Mouse (Mus musculus) hindbrain, embryonic 13.5 days (tissue): ENCODE results near the gene Shroom1. TPM values are rescaled to one million over a fixed set of nuclear protein-coding genes. Genes with fewer than 3 reads are reported as not detected.
A peak's percentile ranks its signal among the peaks of the same experiment; 100 is the strongest.

Experiments used
- ATAC-seq: fragments of 200-750 bp; cut with Nextera tagmentation; 2 replicates; pipeline ENCODE4 v1.8.0; 2017; ENCODE audit warnings: moderate TSS enrichment; ENCODE audit not compliant: low FRiP score
- H3K27ac ChIP-seq: fragments of 300-500 bp; sonication (generic); 2 replicates; pipeline ENCODE4 v1.5.1; 2015; ENCODE audit warnings: inconsistent platforms, mild to moderate bottlenecking, moderate library complexity
- H3K27me3 ChIP-seq: fragments of 300-500 bp; sonication (generic); 2 replicates; pipeline ENCODE4 v1.6.1; 2015; ENCODE audit warnings: mild to moderate bottlenecking, inconsistent platforms
- H3K36me3 ChIP-seq: fragments of 300-500 bp; sonication (generic); 2 replicates; pipeline ENCODE4 v1.6.1; 2015; ENCODE audit warnings: mild to moderate bottlenecking, inconsistent platforms
- H3K4me1 ChIP-seq: fragments of 300-500 bp; sonication (generic); replicated peaks from 2 replicates; pipeline ENCODE4 v1.6.1; 2015; ENCODE audit warnings: inconsistent platforms
- H3K4me2 ChIP-seq: fragments of 300-500 bp; sonication (generic); 2 replicates; pipeline ENCODE4 v1.6.1; 2015; ENCODE audit warnings: inconsistent platforms, mild to moderate bottlenecking, moderate library complexity
- H3K4me3 ChIP-seq: fragments of 300-500 bp; sonication (generic); 2 replicates; pipeline ENCODE4 v1.5.1; 2015; ENCODE audit warnings: mild to moderate bottlenecking, inconsistent platforms
- H3K9ac ChIP-seq: fragments of 300-500 bp; sonication (generic); 2 replicates; pipeline ENCODE4 v1.6.1; 2015; ENCODE audit warnings: mild to moderate bottlenecking, inconsistent platforms
- H3K9me3 ChIP-seq: fragments of 300-500 bp; sonication (generic); 2 replicates; pipeline ENCODE4 v1.6.1; 2016; ENCODE audit warnings: inconsistent platforms
- WGBS: fragments of 180-500 bp; shearing (Covaris S2); methylation state at CpG from one replicate; pipeline ENCODE4 v1.1.7; 2015; 5-methylcytosine and 5-hydroxymethylcytosine counted together
- polyA plus RNA-seq: library from polyadenylated mRNA; unstranded; fragments of >200 nt; fragmentation: Nextera tagmentation; extraction: Ambion mirVana; gene quantifications from 2 replicates; pipeline ENCODE4 v1.2.1, GENCODE M21; 2015

The Shroom1 gene
- polyA plus RNA-seq, 1 experiment from 2014 or later: 2.5 TPM

DNA sequence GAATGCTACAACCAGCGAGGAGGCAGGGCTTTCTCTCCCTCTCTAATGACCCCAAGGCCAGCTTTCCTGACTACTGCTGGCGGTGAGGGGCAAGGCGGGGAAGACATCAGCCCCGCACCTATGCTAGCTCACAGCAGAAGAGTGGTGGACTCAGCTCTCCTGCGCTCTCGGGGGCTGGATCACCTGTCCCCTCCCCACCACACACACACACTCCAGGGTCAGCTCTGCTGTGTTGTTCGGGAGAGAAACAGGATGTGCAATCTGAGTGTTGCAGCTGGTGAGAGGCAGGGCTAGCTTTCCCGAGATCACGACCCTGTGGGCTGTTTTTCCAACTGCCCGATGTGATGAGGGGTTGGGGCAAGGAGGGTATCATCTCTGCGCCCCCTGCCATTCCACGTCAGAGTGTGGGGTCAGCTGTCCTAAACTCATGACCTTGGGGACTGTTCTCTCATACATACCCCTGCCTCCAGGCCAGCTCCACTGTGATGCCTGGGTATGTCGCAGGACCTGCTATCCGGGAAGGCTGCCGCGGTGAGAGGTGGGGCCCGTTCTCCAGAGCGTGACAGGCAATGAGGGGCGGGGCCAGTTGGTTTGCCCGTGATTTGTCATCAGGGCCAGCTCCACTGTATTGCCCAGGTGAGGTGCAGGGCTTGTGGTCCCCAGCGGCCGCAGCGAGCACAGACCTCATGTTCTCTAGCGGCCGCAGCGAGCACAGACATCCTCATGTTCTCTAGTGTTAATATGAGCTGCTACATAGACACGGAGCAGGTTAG, 30.0 kb downstream of the Shroom1 start:
- peaks cover 68% of the 10 kb centered on the region for H3K27me3 ChIP-seq
- WGBS: 15% methylated on average over 27 of the region's 27 CpGs
- H3K4me3 ChIP-seq: peak overlapping the region; percentile 23
- peaks cover 16% of the 10 kb centered on the region for H3K4me1 ChIP-seq
- peak overlapping the region; percentile 46; the same call in 1 of the 2 replicates for H3K9ac ChIP-seq
- H3K36me3 ChIP-seq: no peaks in the 10 kb centered on the region
- H3K27ac ChIP-seq: no peak overlapping the region
- ATAC-seq: peak; percentile 46; the same call in 1 of the 2 replicates
- no peaks in the 10 kb centered on the region for H3K9me3 ChIP-seq
- peak overlapping the region; percentile 51 for H3K4me2 ChIP-seq

DNA sequence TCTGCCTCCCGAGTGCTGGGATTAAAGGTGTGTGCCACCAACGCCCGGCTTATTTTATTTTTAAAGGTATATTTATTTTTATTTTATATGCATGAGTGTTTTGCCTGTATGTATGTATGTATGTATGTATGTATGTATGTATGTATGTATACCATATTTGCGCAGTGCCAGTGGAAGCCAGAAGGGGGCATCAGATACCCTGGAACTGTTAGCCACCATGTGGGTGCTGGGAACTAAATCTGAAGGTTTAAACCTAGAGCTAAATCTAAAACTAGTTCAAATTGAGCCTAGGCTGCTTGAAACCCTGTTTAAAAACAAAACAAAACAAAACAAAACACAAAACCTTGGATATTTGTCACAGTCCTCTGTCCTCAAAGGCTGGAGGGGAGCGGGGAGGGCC, 32.0 kb downstream of the Shroom1 start:
- no peak overlapping the region for H3K4me3 ChIP-seq
- WGBS: 97% methylated on average over 5 of the region's 5 CpGs
- no peak overlapping the region for H3K9ac ChIP-seq
- H3K36me3 ChIP-seq: no peaks in the 10 kb centered on the region
- peaks cover 51% of the 10 kb centered on the region for H3K27me3 ChIP-seq
- H3K4me2 ChIP-seq: no peak overlapping the region
- ATAC-seq: no peak
- H3K27ac ChIP-seq: no peak overlapping the region
- H3K4me1 ChIP-seq: peaks cover 25% of the 10 kb centered on the region
- H3K9me3 ChIP-seq: no peaks in the 10 kb centered on the region

- H3K27me3 ChIP-seq: peaks cover 50% of the 10 kb centered on the region
Observed at GRCm38 (mm10) chr11:53489421-53489820, 32.4 kb downstream of the Shroom1 start.

DNA sequence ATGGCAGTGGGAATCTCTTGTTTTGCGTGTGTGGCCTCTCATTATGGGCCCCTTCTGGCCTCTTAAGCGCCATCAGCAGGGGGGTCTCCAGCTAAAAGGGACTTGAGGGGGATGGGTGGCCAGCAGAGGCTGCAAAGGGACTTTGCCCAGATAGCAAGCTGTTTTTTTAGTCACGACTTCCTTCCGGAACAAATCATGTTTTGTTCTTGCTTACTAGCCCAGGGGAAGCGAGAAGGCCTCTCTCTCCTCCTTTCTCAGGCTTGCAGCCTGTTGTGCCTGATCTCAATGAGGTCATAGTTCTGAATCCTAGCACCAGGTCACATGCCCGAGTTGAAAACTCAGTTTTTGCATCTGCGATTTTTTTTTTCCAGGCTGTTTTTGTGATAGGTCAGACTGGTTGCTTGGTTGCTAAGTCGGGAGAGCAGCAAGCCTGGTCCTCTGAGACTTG, 35.0 kb downstream of the Shroom1 start:
- Histone ChIP-seq H3K27me3 (peaks cover 32% of the 10 kb centered on the region), H3K9ac (no peak overlapping the region), H3K9me3 (no peaks in the 10 kb centered on the region), H3K27ac (peak overlapping the region; percentile 44; the same call in 1 of the 2 replicates), H3K4me1 (peaks cover 35% of the 10 kb centered on the region), H3K36me3 (no peaks in the 10 kb centered on the region), H3K4me2 (no peak overlapping the region), H3K4me3 (no peak overlapping the region)
- 6% methylated on average over 8 of the region's 8 CpGs for WGBS
- 0 out of 2 replicates have a peak, but pooled peaks have one; percentile 46 for ATAC-seq

More at GRCm38 (mm10) chr11:53489421-53489820, 32.4 kb downstream of the Shroom1 start:
- Histone ChIP-seq H3K36me3 (no peaks in the 10 kb centered on the region), H3K4me1 (peaks cover 26% of the 10 kb centered on the region), H3K9ac (no peak overlapping the region), H3K4me3 (no peak overlapping the region), H3K4me2 (no peak overlapping the region), H3K27ac (no peak overlapping the region), H3K9me3 (no peaks in the 10 kb centered on the region)
- no peak for ATAC-seq
- WGBS: 61% methylated on average over 9 of the region's 9 CpGs

- H3K27ac ChIP-seq: no peak overlapping the region
- no peak overlapping the region for H3K4me3 ChIP-seq
- peaks cover 29% of the 10 kb centered on the region for H3K27me3 ChIP-seq
- 8% methylated on average over 3 of the region's 3 CpGs for WGBS
- H3K4me1 ChIP-seq: peaks cover 29% of the 10 kb centered on the region
- no peak overlapping the region for H3K9ac ChIP-seq
- H3K36me3 ChIP-seq: no peaks in the 10 kb centered on the region
- H3K9me3 ChIP-seq: no peaks in the 10 kb centered on the region
- H3K4me2 ChIP-seq: no peak overlapping the region
- no peak for ATAC-seq
Observed at GRCm38 (mm10) chr11:53493243-53493955, 36.4 kb downstream of the Shroom1 start.

GRCm38 (mm10) chr11:53495417-53495816, 38.4 kb downstream of the Shroom1 start:
- 19% methylated on average over 6 of the region's 6 CpGs for WGBS
- H3K27me3 ChIP-seq: peaks cover 37% of the 10 kb centered on the region

DNA sequence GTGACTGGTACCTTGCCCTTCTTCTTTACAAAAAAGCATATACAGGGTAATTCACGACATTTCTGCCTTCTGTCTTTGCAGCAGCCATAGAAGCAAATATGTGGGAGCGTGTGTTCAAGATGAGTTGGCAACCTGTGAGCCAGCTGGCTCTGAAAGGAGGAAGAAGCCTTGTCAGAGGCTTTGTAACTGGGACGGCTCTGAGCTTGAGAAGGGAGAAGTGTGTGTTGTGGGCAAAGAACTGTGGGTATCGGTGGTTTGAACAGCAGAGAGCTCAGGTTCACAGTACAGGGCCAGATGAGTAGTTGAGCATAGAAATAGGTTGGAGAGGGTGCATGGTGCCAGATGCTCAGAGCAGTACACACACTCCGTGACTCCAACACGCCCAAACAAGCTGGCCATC, 39.9 kb downstream of the Shroom1 start:
- no peak for ATAC-seq
- H3K4me3 ChIP-seq: no peak overlapping the region
- H3K36me3 ChIP-seq: no peaks in the 10 kb centered on the region
- peaks cover 31% of the 10 kb centered on the region for H3K4me1 ChIP-seq
- H3K9ac ChIP-seq: no peak overlapping the region
- no peaks in the 10 kb centered on the region for H3K9me3 ChIP-seq
- WGBS: 71% methylated on average over 6 of the region's 6 CpGs
- no peak overlapping the region for H3K4me2 ChIP-seq
- H3K27me3 ChIP-seq: peaks cover 49% of the 10 kb centered on the region
- no peak overlapping the region for H3K27ac ChIP-seq

More at GRCm38 (mm10) chr11:53495417-53495816, 38.4 kb downstream of the Shroom1 start:
- peaks cover 29% of the 10 kb centered on the region for H3K4me1 ChIP-seq
- H3K9me3 ChIP-seq: no peaks in the 10 kb centered on the region
- no peak overlapping the region for H3K4me3 ChIP-seq
- 0 out of 2 replicates have a peak overlapping the region, but pooled peaks have one; percentile 30 for H3K27ac ChIP-seq
- ATAC-seq: no peak
- no peaks in the 10 kb centered on the region for H3K36me3 ChIP-seq
- no peak overlapping the region for H3K4me2 ChIP-seq
- no peak overlapping the region for H3K9ac ChIP-seq

- H3K36me3 ChIP-seq: no peaks in the 10 kb centered on the region
Observed at GRCm38 (mm10) chr11:53500569-53500968, 43.6 kb downstream of the Shroom1 start.

DNA sequence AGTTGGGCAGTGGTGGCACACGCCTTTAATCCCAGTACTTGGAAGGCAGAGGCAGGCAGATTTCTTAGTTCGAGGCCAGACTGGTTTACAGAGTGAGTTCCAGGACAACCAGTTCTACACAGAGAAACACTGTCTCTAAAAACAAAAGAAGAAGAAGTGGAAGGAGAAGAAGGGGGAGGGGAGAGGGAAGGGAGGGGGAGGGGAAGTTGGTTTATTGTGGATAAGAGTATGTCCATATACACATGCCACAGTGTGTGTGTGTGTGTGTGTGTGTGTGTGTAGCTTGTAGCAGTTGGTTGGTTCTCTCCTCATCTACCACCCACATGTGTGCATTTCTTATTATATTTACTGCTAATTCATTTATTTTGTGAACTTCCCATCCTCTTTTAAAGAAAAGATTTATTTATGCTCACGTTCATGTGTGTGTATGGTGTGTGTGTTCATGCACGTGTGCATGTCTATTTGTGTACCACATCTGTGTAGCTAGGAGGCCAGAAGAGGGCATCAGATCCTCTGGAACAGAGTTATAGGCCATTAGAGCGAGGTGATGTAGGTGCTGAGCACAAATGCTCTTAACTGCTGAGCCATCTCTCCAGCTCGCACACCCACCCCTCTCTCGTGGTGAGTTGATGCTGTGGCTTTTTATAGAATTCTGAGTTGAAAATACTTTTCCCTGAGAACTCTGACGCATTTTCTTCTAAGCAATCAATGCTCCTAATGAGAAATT, 45.2 kb downstream of the Shroom1 start:
- Histone ChIP-seq H3K27me3 (peaks cover 60% of the 10 kb centered on the region), H3K4me3 (no peak overlapping the region), H3K27ac (no peak overlapping the region), H3K9me3 (no peaks in the 10 kb centered on the region), H3K4me1 (peaks cover 13% of the 10 kb centered on the region; the same call in 1 of the 2 replicates), H3K9ac (no peak overlapping the region), H3K4me2 (no peak overlapping the region), H3K36me3 (no peaks in the 10 kb centered on the region)
- 83% methylated on average over 8 of the region's 8 CpGs for WGBS
- ATAC-seq: no peak

More at GRCm38 (mm10) chr11:53500569-53500968, 43.6 kb downstream of the Shroom1 start:
- no peak for ATAC-seq
- H3K9me3 ChIP-seq: no peaks in the 10 kb centered on the region
- WGBS: 10% methylated on average over 11 of the region's 11 CpGs
- H3K4me1 ChIP-seq: peaks cover 22% of the 10 kb centered on the region
- H3K27me3 ChIP-seq: peaks cover 67% of the 10 kb centered on the region
- H3K4me3 ChIP-seq: no peak overlapping the region
- H3K27ac ChIP-seq: no peak overlapping the region
- H3K9ac ChIP-seq: no peak overlapping the region
- H3K4me2 ChIP-seq: no peak overlapping the region

DNA sequence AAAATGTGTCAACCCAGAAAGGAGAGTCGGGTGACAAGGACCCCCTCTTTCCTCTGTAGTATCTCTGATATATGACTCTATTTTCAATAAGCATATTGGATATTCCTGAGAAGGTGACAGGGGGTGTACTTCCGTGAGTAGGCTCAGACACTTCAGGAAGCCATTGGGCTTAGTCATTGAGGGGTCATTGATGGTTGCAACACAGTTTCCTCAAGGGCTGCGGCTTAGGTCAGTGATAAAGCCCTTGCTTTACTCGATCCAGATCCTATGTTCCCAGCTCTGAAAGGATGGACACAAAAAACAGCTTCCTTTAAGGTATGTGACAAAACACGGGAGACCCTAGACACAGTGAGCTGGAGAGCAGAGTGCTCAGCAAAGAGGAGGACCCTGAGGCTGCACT, 46.7 kb downstream of the Shroom1 start:
- Histone ChIP-seq H3K9me3 (no peaks in the 10 kb centered on the region), H3K27ac (no peak overlapping the region), H3K9ac (no peak overlapping the region), H3K4me3 (no peak overlapping the region), H3K27me3 (peaks cover 47% of the 10 kb centered on the region), H3K36me3 (no peaks in the 10 kb centered on the region), H3K4me2 (no peak overlapping the region), H3K4me1 (peaks cover 17% of the 10 kb centered on the region; the same call in 1 of the 2 replicates)
- ATAC-seq: no peak
- 92% methylated on average over 5 of the region's 5 CpGs for WGBS

DNA sequence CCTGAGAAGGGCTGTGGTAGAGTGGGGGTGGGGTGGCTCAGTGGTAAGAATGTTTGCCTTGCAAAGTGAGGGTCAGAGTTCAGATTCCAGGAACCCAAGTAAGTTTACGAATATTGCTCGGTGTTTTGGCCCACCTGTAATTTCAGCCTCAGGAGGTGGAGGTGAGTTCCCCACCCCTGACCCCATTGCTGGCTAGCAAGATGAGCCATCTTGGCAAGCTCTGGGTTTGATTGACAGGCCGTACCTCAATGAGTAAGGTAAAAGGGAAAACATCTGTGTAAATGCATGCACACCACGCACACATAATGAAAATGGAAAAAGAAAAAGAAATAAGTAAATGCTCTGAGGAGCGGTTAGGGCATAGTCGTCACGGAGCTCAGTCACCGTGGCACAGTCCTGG, 47.4 kb downstream of the Shroom1 start:
- WGBS: 92% methylated on average over 8 of the region's 8 CpGs
- Histone ChIP-seq H3K36me3 (no peaks in the 10 kb centered on the region), H3K4me3 (no peak overlapping the region), H3K27ac (no peak overlapping the region), H3K4me2 (no peak overlapping the region), H3K9me3 (no peaks in the 10 kb centered on the region), H3K27me3 (peaks cover 44% of the 10 kb centered on the region), H3K9ac (no peak overlapping the region), H3K4me1 (peaks cover 17% of the 10 kb centered on the region; the same call in 1 of the 2 replicates)
- ATAC-seq: no peak
